Mouse (Mus musculus): ENCODE measurements around the gene Gm9944.

Gene Gm9944

GRCm38 (mm10) chr4:144453217-144453616, at the start of gene Gm9944:
TSS of gene Gm9944 (minus strand) at chr4:144453317.
- in situ Hi-C loops (cut with MboI, MseI) = no loop called here

- in situ Hi-C loops (cut with MboI, MseI) = no loop called here
These were observed 40.2 kb upstream of the Gm9944 start for GRCm38 (mm10) chr4:144493331-144493730.

DNA sequence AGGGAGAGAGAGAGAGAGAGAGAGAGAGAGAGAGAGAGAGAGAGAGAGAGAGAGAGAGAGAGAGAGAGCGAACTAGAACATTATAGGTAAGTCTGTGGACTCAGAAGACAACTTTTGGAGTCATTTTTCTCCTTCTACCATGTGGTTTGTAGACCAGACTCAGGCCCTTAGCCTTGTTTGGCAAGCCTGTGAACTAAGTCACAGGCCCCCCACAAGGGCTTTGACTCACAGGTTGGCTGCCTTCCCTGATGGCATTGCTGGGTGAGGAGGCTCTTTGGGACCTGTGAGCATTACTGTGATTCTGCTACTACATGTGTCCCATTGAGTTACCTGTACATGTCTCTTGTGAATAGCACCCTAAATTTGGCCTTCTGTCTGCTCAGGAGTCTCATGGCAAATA, 15.0 kb upstream of the Gm9944 start:
- in situ Hi-C loops (cut with MboI, MseI) = no loop called here

DNA sequence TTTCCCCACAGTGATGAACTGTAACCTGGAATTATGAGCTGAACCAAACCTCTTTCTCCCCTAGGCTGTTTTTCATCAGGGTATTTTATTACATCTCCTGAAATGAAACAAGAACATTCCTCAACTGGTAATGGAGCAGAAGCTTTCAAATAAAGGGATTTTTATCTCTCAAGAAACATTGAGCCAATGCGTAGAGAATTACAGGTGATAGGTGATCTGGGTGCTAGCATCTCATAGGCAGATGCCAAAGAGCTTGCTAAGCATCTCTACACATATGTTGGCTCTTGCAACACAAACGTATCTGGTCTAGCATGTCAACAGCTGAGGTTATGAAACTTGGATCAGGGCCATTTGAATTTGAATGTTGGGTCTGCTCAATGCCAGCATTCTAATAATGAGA, 12.1 kb upstream of the Gm9944 start:
- in situ Hi-C loops (cut with MboI, MseI) = no loop called here

GRCm38 (mm10) chr4:144463656-144464055, 10.5 kb upstream of the Gm9944 start, which contains the start of gene Aadacl3:
TSS of gene Aadacl3 (minus strand) at chr4:144463756.
- in situ Hi-C loops (cut with MboI, MseI) = no loop called here

DNA sequence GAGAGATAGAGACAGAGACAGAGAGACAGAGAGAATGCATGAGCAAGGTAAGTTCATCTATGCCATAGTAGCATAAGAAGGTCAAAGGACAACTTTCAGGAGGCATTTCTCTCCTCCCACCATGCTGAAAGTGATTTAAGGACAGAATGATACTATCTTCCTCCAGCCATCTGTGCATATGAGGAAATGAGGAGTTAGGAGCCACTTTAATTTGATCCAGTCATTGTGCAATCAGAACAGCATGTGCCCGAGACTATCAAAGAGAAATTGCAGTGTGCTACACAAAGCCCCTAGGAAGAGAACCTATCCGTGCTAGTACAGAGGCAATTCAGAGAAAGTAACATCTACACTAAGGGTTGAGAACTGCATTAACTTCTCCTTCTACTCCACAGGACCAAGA, 4.6 kb downstream of the Gm9944 start:
- in situ Hi-C loops (cut with MboI, MseI) = no loop called here

- in situ Hi-C loops (cut with MboI, MseI) = no loop called here
These were observed 11.5 kb downstream of the Gm9944 start for GRCm38 (mm10) chr4:144441582-144441981.

DNA sequence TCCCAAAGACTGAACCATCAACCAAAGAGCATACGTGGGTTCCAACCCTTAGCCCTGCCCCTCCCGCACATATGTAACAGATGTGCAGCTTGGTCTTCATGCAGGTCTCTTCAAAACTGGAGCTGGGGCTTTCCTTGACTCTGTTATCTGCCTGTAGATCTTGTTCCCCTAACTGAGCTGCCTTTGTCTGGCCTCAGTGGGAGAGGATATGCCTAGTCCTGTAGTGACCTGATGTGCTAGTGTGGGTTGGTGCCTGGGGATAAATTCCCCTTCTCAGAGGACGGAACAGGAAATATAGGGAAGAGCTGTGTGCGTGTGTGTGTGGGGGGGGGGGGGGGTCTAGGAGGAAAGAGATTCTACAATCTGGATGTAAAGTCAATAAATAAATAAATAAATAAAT, 12.0 kb downstream of the Gm9944 start:
- in situ Hi-C loops (cut with MboI, MseI) = no loop called here

GRCm38 (mm10) chr4:144438672-144439071, 14.4 kb downstream of the Gm9944 start, which contains the start of gene 1700012P22Rik:
TSS of gene 1700012P22Rik (minus strand) at chr4:144438772.
- in situ Hi-C loops (cut with MboI, MseI) = no loop called here

DNA sequence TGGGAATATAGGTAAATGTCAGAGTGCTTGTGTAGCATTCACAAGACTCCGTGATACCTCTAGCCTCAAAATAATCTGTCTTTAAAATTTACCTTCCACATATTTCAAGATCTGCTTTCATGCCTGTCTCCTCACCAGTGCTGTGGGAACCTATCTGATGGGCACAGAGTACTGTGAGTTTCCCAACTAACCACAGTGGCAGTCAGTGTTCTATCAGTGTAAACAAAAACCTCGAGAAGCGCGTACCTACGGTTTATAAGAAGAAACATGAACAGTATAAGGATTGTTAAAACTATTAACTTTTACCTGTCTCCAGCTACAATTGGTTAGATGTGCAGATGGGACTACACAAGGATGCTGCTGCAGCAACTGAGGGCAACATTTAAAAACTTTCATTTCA, 19.9 kb downstream of the Gm9944 start:
- in situ Hi-C loops (cut with MboI, MseI) = no loop called here

GRCm38 (mm10) chr4:144430723-144431122, 22.4 kb downstream of the Gm9944 start:
- in situ Hi-C loops (cut with MboI, MseI) = no loop called here

GRCm38 (mm10) chr4:144428868-144429267, 24.2 kb downstream of the Gm9944 start:
- in situ Hi-C loops (cut with MboI, MseI) = no loop called here

- in situ Hi-C loops (cut with MboI, MseI) = no loop called here
These were observed 28.5 kb downstream of the Gm9944 start for GRCm38 (mm10) chr4:144424590-144424989.

- in situ Hi-C loops (cut with MboI, MseI) = no loop called here
These were observed 32.5 kb downstream of the Gm9944 start for GRCm38 (mm10) chr4:144420644-144421043.

- in situ Hi-C loops (cut with MboI, MseI) = no loop called here
These were observed 44.8 kb downstream of the Gm9944 start, which contains the start of gene Pramef12 for GRCm38 (mm10) chr4:144408290-144408689. TSS of gene Pramef12 (minus strand) at chr4:144408464.

GRCm38 (mm10) chr4:144406261-144406660, 46.9 kb downstream of the Gm9944 start:
- in situ Hi-C loops (cut with MboI, MseI) = no loop called here

DNA sequence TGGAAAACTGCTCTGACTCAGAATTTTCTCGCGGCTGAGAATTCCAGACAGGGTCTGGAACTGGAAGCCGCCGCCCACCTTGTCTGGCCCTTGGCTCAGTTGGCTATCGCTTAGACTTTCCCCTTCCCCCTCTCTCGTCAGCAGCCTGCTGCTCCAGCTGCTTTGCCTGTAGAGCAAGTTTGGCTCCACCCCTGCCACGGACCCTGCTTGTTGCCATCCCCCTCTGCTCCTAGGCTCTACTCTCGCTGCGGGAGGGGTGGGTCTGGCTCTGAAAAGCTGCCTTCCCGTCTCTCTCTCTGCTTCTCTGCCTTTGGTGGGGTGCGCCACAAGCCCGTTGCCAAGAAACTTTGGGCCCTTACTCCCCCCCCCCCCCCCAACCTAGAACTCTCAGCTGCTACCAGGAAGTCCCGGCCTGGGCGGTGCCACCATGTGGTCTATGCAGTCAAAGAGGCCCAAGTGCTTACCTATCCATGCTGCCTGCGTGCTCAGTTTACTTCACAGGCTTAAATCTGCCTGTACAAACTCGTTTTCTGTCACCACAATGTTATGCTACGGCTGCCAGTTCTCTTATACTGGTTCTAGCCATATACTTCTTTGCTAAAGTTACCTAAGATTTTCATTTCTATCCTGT, 48.5 kb downstream of the Gm9944 start:
- in situ Hi-C loops (cut with MboI, MseI) = no loop called here
